Mouse (Mus musculus) limb, embryonic 14.5 days (tissue): Measurements from ENCODE around the gene Proser2. TPM values are rescaled to one million over a fixed set of nuclear protein-coding genes. Genes with fewer than 3 reads are reported as not detected.

Source experiments
- ATAC-seq: fragments of 200-750 bp; cut with Nextera tagmentation; 2 replicates; pipeline ENCODE4 v1.8.0; 2017; ENCODE audit warnings: low read depth, moderate number of reproducible peaks, moderate TSS enrichment; ENCODE audit not compliant: low FRiP score
- DNase-seq: peaks from one replicate; pipeline ENCODE4 v3.0.0-alpha.2; 2015; ENCODE audit warnings: low spot score
- H3K27ac ChIP-seq: fragments of 300-500 bp; sonication (generic); replicated peaks from 2 replicates; pipeline ENCODE4 v1.5.1; 2014; ENCODE audit warnings: low read depth, mild to moderate bottlenecking, low read length, moderate library complexity, mixed read lengths
- H3K27me3 ChIP-seq: fragments of 300-500 bp; sonication (generic); 2 replicates; pipeline ENCODE4 v1.6.1; 2014; ENCODE audit warnings: low read length, mixed read lengths; ENCODE audit not compliant: control insufficient read depth, insufficient read depth
- H3K36me3 ChIP-seq: fragments of 300-500 bp; sonication (generic); 2 replicates; pipeline ENCODE4 v1.6.1; 2014; ENCODE audit warnings: mild to moderate bottlenecking, low read length, moderate library complexity, mixed read lengths; ENCODE audit not compliant: control insufficient read depth, insufficient read depth
- H3K4me1 ChIP-seq: fragments of 300-500 bp; sonication (generic); 2 replicates; pipeline ENCODE4 v1.6.1; 2014; ENCODE audit warnings: antibody characterized with exemption, low read length, mixed read lengths; ENCODE audit not compliant: control insufficient read depth, insufficient read depth
- H3K4me2 ChIP-seq: fragments of 300-500 bp; sonication (generic); replicated peaks from 2 replicates; pipeline ENCODE4 v1.6.1; 2014; ENCODE audit warnings: low read depth, mild to moderate bottlenecking, low read length, moderate library complexity; ENCODE audit not compliant: severe bottlenecking
- H3K4me3 ChIP-seq: fragments of 300-500 bp; sonication (generic); replicated peaks from 2 replicates; pipeline ENCODE4 v1.5.1; 2014; ENCODE audit warnings: low read length
- H3K9ac ChIP-seq: fragments of 300-500 bp; sonication (generic); 2 replicates; pipeline ENCODE4 v1.6.1; 2014; ENCODE audit warnings: mild to moderate bottlenecking, low read depth, low read length, moderate library complexity; ENCODE audit not compliant: severe bottlenecking
- H3K9me3 ChIP-seq: fragments of 300-500 bp; sonication (generic); 2 replicates; pipeline ENCODE4 v1.6.1; 2016; ENCODE audit warnings: low read length; ENCODE audit not compliant: control insufficient read depth
- POLR2A ChIP-seq: fragments of 200-500 bp; IDR thresholded peaks from 2 replicates; pipeline ENCODE4 v1.8.0; 2012; ENCODE audit warnings: inconsistent platforms, mild to moderate bottlenecking, moderate library complexity, borderline replicate concordance; ENCODE audit not compliant: insufficient read depth, insufficient read length; ENCODE audit errors: extremely low read depth
- WGBS: fragments of 180-500 bp; shearing (Covaris S2); extraction: QIAGEN DNeasy Blood & Tissue Kit; methylation state at CpG from one replicate; pipeline ENCODE4 v1.1.7; 2014; 5-methylcytosine and 5-hydroxymethylcytosine counted together
- polyA plus RNA-seq, 2 experiments: library from polyadenylated mRNA; depleted of rRNA in 1 of 2; stranded (reverse) in 1 of 2; unstranded in 1 of 2; fragments of >200 nt; fragmentation: Nextera tagmentation in 1 of 2; extraction: Ambion mirVana in 1 of 2; gene quantifications; 2 replicates each; pipeline versions ENCODE4 v1.2.1 to v1.2.3; 2012 to 2014

Gene Proser2
- polyA plus RNA-seq, 2 experiments = 7.6 to 10.5 TPM

GRCm38 (mm10) chr2:6145611-6146010 is 15.6 kb upstream of the Proser2 start:
- Histone ChIP-seq H3K27ac (no peak overlapping the region), H3K36me3 (no peaks in the 10 kb centered on the region), H3K4me3 (no peak overlapping the region), H3K9me3 (no peaks in the 10 kb centered on the region), H3K27me3 (no peaks in the 10 kb centered on the region), H3K4me1 (no peaks in the 10 kb centered on the region), H3K9ac (no peak overlapping the region), H3K4me2 (no peak overlapping the region)
- no peak for DNase-seq
- WGBS = 74% methylated on average over 10 of the region's 10 CpGs
- no peak for ATAC-seq
- TF ChIP-seq POLR2A = no peak

DNA sequence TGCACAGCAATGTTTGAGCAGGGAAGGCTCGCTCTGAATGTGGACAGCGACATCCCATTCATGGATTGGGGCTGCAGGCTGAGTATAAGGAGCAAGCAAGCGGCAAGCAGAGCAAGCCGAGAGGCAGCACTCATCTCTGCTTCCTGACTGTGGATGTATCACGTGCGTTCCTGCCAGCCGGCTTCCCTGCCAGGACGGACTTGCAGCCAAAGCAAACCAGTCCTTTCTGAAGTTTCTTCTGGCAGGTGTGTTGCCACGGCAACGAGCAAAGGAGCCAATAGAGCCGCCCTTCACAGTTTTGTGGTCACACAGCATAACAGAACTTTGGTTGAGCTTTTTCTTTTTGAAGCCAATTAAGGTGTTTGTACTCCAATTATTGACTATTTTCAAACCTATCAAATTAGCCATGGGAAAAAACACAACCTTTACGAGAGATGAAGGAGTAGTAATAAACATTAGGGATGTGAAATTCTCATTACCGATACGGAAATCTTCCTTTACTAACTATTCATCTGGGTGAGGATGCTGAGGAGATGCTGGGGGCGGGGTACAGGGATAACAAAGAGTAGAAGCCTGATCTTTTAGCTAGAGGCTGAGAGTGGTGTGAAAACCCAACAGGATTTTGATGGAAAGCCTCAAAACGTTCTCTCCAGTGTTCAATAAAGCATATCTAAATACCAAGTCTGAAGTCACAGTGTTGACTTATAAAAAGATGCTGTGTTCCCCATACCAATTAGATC is 13.1 kb upstream of the Proser2 start:
- Histone ChIP-seq H3K9me3 (no peaks in the 10 kb centered on the region), H3K4me1 (no peaks in the 10 kb centered on the region), H3K27ac (no peak overlapping the region), H3K9ac (no peak overlapping the region), H3K4me3 (no peak overlapping the region), H3K4me2 (no peak overlapping the region), H3K36me3 (no peaks in the 10 kb centered on the region), H3K27me3 (no peaks in the 10 kb centered on the region)
- no peak for TF ChIP-seq POLR2A
- peak; percentile 50 for DNase-seq
- 64% methylated on average over 16 of the region's 16 CpGs for WGBS
- ATAC-seq = no peak

GRCm38 (mm10) chr2:6140572-6141161 is 10.7 kb upstream of the Proser2 start:
- no peak overlapping the region for H3K9ac ChIP-seq
- H3K4me2 ChIP-seq = no peak overlapping the region
- no peaks in the 10 kb centered on the region for H3K36me3 ChIP-seq
- H3K27me3 ChIP-seq = no peaks in the 10 kb centered on the region
- no peak overlapping the region for H3K4me3 ChIP-seq
- DNase-seq (no peak), ATAC-seq (no peak)
- no peak for TF ChIP-seq POLR2A
- H3K9me3 ChIP-seq = no peaks in the 10 kb centered on the region
- H3K4me1 ChIP-seq = no peaks in the 10 kb centered on the region
- no peak overlapping the region for H3K27ac ChIP-seq
- 87% methylated on average over 9 of the region's 9 CpGs for WGBS

GRCm38 (mm10) chr2:6133871-6134270 is 3.9 kb upstream of the Proser2 start:
- no peaks in the 10 kb centered on the region for H3K9me3 ChIP-seq
- WGBS = 89% methylated on average over 19 of the region's 19 CpGs
- no peak overlapping the region for H3K9ac ChIP-seq
- DNase-seq (no peak), ATAC-seq (no peak)
- H3K27me3 ChIP-seq = no peaks in the 10 kb centered on the region
- H3K4me1 ChIP-seq = no peaks in the 10 kb centered on the region
- no peaks in the 10 kb centered on the region for H3K36me3 ChIP-seq
- no peak overlapping the region for H3K4me3 ChIP-seq
- H3K4me2 ChIP-seq = no peak overlapping the region
- TF ChIP-seq POLR2A = no peak
- no peak overlapping the region for H3K27ac ChIP-seq

DNA sequence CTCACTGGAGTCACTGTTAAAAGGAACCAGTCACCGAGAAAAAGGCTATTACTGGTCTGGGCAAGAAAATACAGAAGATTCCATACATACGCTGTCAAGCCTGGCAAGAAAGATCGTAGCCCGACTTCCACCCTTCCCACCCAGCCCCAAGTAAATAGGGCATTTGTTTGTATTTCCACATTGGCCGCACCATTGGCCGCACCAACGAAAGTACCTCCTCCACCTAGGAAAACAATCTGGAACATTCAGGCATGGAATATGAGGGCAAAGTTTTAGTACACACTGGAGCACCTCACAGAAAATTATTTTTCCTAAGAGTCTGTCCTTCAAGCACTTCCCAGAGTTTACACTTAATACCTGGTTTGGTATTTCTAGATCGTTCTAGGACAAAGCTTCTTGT is 1.1 kb downstream of the Proser2 start:
- 49% methylated on average over 8 of the region's 8 CpGs for WGBS
- H3K4me1 ChIP-seq = no peaks in the 10 kb centered on the region
- H3K27me3 ChIP-seq = peaks cover 7% of the 10 kb centered on the region; the same call in 1 of the 2 replicates
- TF ChIP-seq POLR2A = no peak
- H3K4me2 ChIP-seq = peak overlapping the region; percentile 86
- no peaks in the 10 kb centered on the region for H3K36me3 ChIP-seq
- ATAC-seq (no peak), DNase-seq (no peak)
- peak overlapping the region; percentile 75 for H3K4me3 ChIP-seq
- H3K27ac ChIP-seq = no peak overlapping the region
- no peak overlapping the region for H3K9ac ChIP-seq
- H3K9me3 ChIP-seq = no peaks in the 10 kb centered on the region
